Mouse (Mus musculus): ENCODE results near the gene Dab1.

Dab1 gene

GRCm38 (mm10) chr4:104670741-104671140 lies 1051.6 kb downstream of the Dab1 start:
- DNase-seq (ENCODE audit: low spot score): no peak

- no peak for DNase-seq (ENCODE audit: low spot score)
These were observed 1054.2 kb downstream of the Dab1 start for GRCm38 (mm10) chr4:104673317-104673716.

- DNase-seq (ENCODE audit: low spot score): no peak
These were observed 1055.5 kb downstream of the Dab1 start for GRCm38 (mm10) chr4:104674706-104675105.

- DNase-seq (ENCODE audit: low spot score): no peak
These were observed 1059.1 kb downstream of the Dab1 start for GRCm38 (mm10) chr4:104678234-104678633.

DNA sequence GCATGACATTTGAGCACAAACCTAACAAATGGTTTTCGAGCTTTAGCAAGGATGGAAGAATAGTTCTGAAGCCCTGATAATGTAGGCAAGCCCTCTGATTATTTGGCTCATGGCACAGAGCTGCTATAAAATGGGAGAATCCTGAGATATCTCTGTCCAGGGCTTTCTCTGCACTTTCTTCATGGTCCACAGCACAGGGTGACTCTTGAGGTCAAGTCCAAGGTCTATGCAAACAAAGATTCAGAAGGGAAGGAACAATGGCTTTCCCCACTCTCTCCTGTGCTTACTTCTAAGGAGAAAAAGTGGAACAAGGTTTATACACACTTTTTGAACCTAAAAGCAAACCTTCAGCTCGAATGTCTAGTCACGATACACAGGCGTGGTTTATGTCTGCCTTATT lies 1061.3 kb downstream of the Dab1 start:
- DNase-seq (ENCODE audit: low spot score): no peak

GRCm38 (mm10) chr4:104686137-104686809 lies 1067.1 kb downstream of the Dab1 start:
- peak; percentile 35 for DNase-seq (ENCODE audit: low spot score)

GRCm38 (mm10) chr4:104689047-104689446 lies 1069.9 kb downstream of the Dab1 start:
- no peak for DNase-seq (ENCODE audit: low spot score)

DNA sequence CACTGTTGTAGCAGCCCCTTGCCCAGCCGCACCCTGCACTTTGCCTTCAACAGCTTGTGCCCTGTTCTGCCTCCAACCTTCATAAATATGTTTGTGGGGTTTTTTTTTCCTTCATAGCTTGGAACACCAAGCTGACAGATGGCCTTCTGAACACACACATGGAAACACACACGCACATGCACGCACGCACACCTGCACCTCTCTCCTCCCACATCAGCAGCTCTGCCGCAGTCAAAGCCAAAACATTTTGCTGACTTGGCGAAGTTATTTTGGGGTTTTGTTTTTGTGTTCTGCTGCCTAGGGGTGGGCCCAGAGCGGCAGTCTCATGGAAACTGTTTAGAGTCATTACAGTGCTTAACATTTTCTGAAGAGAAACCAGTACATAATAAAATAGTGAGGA lies 1071.9 kb downstream of the Dab1 start:
- DNase-seq (ENCODE audit: low spot score): no peak

DNA sequence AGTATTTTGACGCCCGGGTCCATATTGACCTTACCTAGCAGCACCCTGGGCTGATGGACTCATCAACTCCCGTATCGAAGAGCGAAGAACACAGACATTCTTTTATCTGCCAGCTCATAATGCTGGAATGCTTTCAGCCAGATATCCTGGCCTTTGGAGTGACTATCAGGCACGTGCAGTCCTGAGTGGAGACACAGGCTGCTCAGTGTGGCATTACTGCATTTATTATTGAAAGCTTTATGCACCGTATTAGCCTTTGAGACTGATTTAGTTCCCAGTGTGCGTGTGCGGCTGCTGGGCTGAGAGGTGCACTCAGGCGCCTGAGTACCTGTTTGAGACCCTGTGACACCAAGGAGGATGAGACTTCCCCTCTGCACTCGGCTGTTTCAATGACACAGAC lies 1075.0 kb downstream of the Dab1 start:
- no peak for DNase-seq (ENCODE audit: low spot score)

GRCm38 (mm10) chr4:104696522-104696921 lies 1077.4 kb downstream of the Dab1 start:
- DNase-seq (ENCODE audit: low spot score): no peak

GRCm38 (mm10) chr4:104697703-104698102 lies 1078.5 kb downstream of the Dab1 start:
- no peak for DNase-seq (ENCODE audit: low spot score)

- no peak for DNase-seq (ENCODE audit: low spot score)
These were observed 1086.8 kb downstream of the Dab1 start for GRCm38 (mm10) chr4:104705664-104706645.

- no peak for DNase-seq (ENCODE audit: low spot score)
These were observed 1093.4 kb downstream of the Dab1 start for GRCm38 (mm10) chr4:104712338-104713083.

GRCm38 (mm10) chr4:104714925-104715519 lies 1095.9 kb downstream of the Dab1 start:
- DNase-seq (ENCODE audit: low spot score): no peak

DNA sequence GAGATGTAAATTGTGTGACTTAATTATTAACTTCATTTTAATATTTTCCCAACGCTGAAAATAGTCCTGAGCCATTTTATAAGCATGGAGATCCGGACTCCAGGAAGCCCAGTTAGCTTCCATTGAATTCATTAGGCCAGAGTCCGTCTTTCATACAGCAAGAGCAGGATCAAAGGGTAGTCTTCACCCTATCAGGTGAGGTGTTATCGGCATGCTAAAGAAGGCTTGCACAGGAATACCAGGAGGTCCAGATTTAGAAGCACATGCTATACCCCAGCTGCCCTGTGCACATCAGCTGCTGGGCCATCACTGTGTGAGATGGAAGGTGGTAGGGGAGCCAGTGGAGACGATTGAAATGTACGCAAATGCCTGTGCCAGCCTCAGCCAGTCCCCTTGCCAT lies 1096.7 kb downstream of the Dab1 start:
- DNase-seq (ENCODE audit: low spot score): no peak

DNA sequence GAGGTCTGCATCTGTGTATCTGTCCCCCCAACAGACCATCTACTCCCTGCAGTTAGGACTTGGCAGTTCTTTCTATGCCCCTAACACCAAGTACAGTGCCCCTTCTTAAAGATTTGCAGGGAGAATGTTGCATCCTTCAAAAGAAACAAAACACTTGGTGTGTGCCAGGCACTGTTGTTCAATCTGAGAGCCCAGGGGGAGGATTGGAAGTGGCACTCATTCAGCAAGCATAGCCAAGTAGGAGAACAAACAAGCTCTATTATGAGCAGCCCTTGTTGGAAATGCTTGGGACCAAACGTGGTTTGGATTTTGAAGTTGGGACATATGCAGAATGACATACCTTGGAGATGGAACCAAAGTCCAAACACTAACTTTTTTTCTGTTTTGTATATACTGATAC lies 1097.3 kb downstream of the Dab1 start:
- DNase-seq (ENCODE audit: low spot score): no peak

- no peak for DNase-seq (ENCODE audit: low spot score)
These were observed 1100.0 kb downstream of the Dab1 start for GRCm38 (mm10) chr4:104718973-104719795.

- DNase-seq (ENCODE audit: low spot score): no peak
These were observed 1104.4 kb downstream of the Dab1 start for GRCm38 (mm10) chr4:104723527-104724045.

- DNase-seq (ENCODE audit: low spot score): no peak
These were observed 1105.1 kb downstream of the Dab1 start for GRCm38 (mm10) chr4:104724258-104724657.

- peak; percentile 30 for DNase-seq (ENCODE audit: low spot score)
These were observed 1106.5 kb downstream of the Dab1 start for GRCm38 (mm10) chr4:104725673-104726072.

DNA sequence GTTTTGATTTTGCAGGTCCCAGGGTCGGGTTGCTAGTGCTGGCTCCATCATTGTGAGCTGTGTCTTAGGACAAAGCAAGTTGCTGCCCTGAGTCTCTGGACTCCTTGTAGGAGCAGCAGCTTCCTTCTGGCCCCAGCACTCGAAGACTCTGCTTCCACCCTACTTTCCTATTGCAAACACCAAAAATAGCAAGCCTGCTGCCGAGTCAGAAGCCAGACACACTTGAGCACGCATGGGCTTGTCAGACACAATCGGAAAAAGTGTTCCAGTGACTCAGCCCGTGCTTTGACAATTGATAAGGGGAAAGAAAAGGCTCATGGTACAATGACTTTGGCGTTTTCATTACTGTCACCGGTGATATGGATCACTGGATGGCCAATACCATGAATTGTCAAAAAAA lies 1110.0 kb downstream of the Dab1 start:
- DNase-seq (ENCODE audit: low spot score): no peak
